Mouse (Mus musculus) heart, postnatal 10 days (tissue): ENCODE measurements around the gene Olfr1294. TPM values are rescaled to one million over a fixed set of nuclear protein-coding genes. Genes with fewer than 3 reads are reported as not detected.

Experiments
- DNase-seq, 2 experiments: peaks; one replicate each; pipeline ENCODE4 v3.0.0; 2021
- intact Hi-C: fragments of 180-260 bp; cut with DNase I; formaldehyde crosslinking; loops from one replicate; pipeline ENCODE4 v1.15.1; 2025
- total RNA-seq, 2 experiments: library from RNA; stranded (reverse); gene quantifications; 2 replicates each; pipeline ENCODE4 v1.2.3; 2021

The Olfr1294 gene
- total RNA-seq = not detected

DNA sequence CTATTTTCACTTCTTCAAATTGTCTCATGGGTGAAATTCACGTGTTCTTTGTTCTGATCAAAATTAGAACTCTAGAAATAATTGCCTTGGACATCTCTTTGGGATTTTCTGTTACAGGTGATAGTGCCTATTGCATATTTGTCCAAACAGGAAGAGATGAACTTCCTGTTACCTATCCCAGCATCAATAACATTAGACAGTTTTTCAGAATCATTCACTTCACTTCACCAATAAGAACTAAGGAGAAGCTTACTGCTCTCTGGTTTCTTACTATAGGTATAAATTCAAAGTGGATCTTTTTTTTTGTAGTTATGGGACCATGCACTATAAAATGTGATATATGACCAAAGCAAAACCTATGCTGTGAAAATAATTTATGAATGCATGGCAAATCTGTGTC, at the start of gene Olfr1294:
Gene Olfr1294, minus strand, starts transcription at position 101 of the 400 bp plus-strand sequence.
- DNase-seq = no peak
- intact Hi-C loops = no loop called here

DNA sequence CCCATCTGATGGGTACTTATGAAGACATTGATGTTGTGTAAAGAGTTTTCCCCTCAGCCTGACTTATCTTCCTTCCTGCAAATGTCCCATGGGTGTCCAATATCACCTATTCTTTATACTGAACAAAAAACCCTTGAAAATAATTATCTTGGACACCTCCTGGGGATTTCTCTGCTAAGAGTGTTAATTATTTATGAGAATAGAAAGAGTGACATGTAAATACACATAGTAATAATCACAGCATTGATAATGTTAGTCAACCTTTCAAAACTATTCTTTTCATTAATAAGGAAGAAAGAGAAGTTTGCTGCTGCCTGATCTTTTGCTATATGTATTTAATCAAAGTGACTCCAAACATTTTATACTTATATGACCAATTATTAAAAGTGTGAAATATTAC, 29.5 kb upstream of the Olfr1294 start, which contains the start of gene Olfr1295:
Gene Olfr1295, minus strand, starts transcription at position 101 of the 400 bp plus-strand sequence.
- DNase-seq = no peak
- intact Hi-C loops = no loop called here

DNA sequence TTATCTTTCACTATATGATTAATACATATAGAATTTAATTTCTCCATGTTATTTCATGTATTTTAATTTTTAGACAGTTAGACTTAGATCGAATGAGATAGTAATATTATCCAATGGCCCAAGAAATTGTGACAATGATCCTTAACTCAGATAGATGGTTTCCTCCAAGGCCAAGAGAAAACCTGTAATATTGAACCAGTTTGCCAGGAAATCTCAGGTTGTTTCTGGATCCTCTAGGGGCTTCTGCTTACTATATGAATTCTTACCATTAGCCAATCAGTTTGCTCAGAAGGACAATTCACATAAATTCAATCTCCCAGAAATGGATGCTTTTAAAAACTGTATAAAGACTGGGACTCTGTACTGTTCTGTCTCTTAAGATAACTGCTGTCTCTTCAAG, 15.2 kb downstream of the Olfr1294 start, which contains the start of gene Olfr1293-ps:
Gene Olfr1293-ps, plus strand, starts transcription at position 301 of the 400 bp plus-strand sequence.
- intact Hi-C loops = no loop called here
- DNase-seq = no peak

DNA sequence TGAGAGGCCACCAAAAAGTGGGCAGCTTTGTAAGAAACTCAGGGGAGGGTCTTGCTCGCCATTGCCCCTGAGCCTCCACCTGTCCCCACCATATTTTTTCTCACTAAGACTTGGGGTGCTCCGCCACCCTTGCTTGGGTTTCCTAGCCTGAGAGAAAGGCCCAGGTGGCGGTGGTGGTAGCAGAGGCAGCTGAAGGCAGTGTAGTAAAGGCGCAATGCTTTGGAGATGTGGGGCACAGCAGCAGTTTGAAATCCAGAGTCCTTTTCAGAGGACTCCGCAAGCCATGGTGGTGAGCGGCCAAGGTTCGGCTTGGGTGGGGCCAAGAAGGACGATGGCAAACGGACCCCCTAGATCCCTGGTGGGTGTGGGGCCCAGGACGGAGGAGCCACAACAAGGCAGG, 22.6 kb downstream of the Olfr1294 start:
- intact Hi-C loops = no loop called here
- no peak for DNase-seq

DNA sequence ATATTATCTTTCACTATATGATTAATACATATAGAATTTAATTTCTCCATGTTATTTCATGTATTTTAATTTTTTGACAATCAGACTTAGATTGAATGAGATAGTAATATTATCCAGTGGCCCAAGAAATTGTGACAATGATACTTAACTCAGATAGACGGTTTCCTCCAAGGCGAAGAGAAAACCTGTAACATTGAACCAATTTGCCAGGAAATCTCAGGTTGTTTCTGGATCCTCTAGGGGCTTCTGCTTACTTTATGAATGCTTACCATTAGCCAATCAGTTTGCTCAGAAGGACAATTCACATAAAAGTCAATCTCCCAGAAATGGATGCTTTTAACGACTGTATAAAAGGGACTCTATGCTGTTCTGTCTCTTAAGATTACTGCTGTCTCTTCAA, 43.2 kb downstream of the Olfr1294 start, which contains the start of gene Olfr1291-ps1:
Gene Olfr1291-ps1, plus strand, starts transcription at position 301 of the 400 bp plus-strand sequence.
- DNase-seq = no peak
- intact Hi-C loops = no loop called here

DNA sequence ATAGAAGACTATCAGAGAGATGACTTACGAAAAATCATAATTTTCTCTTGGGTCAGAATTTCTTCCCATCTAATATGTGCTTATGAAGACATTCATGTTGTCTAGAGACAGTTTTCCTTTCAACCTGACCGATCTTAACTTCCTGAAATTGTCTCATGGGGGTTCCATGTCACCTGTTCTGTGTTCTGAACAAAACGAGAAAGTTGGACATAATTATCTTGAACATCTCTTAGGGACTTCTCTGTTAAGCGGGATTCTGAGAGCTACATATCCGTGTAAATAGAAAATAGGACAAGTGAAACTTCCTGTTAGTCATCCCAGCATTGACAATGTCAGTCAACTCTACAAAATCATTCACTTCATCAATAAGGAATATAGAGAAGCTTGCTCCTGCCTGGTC, 46.4 kb downstream of the Olfr1294 start, which contains the start of gene Olfr1290:
Gene Olfr1290, minus strand, starts transcription at position 101 of the 400 bp plus-strand sequence.
- DNase-seq = no peak
- intact Hi-C loops = no loop called here

Other genes with a start within 250 kb of the Olfr1294 start
- not detected for gene Olfr1279, start 239.7 kb downstream of the Olfr1294 start, total RNA-seq
- gene Olfr1280, start 226.3 kb downstream of the Olfr1294 start, total RNA-seq = not detected
- not detected for gene Olfr1281, start 213.8 kb downstream of the Olfr1294 start, total RNA-seq
- gene Olfr1282, start 204.2 kb downstream of the Olfr1294 start, total RNA-seq = not detected
- gene Olfr1283, start 173.5 kb downstream of the Olfr1294 start, total RNA-seq = not detected
- gene Olfr1284, start 164.8 kb downstream of the Olfr1294 start, total RNA-seq = not detected
- gene Olfr1286, start 117.2 kb downstream of the Olfr1294 start, total RNA-seq = not detected
- not detected for gene Olfr1287, start 91.1 kb downstream of the Olfr1294 start, total RNA-seq
- gene Olfr1288, start 66.2 kb downstream of the Olfr1294 start, total RNA-seq = not detected
- not detected for gene Olfr1289, start 59.5 kb downstream of the Olfr1294 start, total RNA-seq
- not detected for gene Olfr1290, start 46.5 kb downstream of the Olfr1294 start, total RNA-seq
- not detected for gene Olfr1291-ps1, start 43.1 kb downstream of the Olfr1294 start, total RNA-seq
- not detected for gene Olfr1293-ps, start 15.1 kb downstream of the Olfr1294 start, total RNA-seq
- gene Olfr1295, start 29.4 kb upstream of the Olfr1294 start, total RNA-seq = not detected
- gene Olfr1297, start 86.2 kb upstream of the Olfr1294 start, total RNA-seq = not detected
- gene Olfr1298, start 108.9 kb upstream of the Olfr1294 start, total RNA-seq = not detected
- gene Olfr1299, start 121.1 kb upstream of the Olfr1294 start, total RNA-seq = not detected
- not detected for gene Olfr1301, start 210.7 kb upstream of the Olfr1294 start, total RNA-seq
- gene Olfr1302, start 237.1 kb upstream of the Olfr1294 start, total RNA-seq = not detected